Mouse (Mus musculus): ENCODE results near the gene Hnrnph1. TPM values are rescaled to one million over a fixed set of nuclear protein-coding genes. Genes with fewer than 3 reads are reported as not detected.
A peak's percentile ranks its signal among the peaks of the same experiment; 100 is the strongest.

Hnrnph1 gene
- polyA plus RNA-seq (2012; ENCODE audit: insufficient read depth, insufficient read length, missing spikeins), result 293 and 335 TPM in 2 replicates

DNA sequence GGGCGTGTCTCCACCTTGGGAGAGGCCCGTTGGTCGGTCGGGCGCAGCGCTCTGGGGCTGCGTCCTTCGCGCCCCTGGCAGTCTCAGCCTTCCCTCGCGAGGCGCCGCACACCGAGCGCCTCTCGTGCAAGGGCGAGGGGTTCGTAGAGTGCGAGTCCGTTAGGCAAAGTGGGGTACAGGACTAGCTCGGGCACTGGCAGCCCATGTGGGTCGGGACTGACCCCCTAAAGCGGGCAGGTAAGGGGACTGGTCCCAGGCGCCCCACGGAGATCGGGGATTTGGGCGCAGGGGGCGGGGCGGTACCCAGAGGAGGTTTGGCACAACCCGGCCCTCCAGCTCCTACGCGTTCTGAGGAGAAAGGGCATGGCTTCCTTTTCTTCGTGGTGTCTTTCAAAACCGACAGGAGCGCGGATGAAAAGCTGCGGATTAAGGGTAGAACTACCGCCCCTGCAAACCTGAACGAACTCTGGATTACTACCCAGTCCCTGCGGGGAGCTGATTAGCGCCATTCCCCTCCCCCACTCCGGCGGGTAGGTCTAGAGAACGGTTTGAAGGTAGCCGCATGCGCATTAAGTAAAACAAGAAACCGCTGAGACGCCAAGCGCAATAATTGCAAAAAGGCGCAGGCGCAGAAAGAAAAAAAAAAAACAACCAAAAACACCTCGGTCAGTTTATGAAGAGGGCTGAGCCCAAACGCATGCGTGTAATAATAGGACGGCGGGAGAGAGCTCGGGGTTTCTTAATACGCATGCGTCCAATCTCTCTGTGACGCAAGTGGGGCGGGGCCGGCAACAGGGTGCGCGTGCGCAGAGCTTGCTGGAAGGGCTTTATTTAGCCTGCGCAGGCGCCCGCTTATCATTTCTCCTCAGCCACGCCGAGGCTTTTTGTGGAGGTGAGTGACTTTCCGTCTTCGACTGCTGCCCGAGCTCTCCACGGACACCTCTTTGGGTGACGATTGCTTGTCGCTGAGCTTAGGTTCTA lies at the start of gene Hnrnph1:
TSS of gene Hnrnph1 (plus strand) at position 80 of the 981 bp plus-strand sequence.
- Histone ChIP-seq H3K27ac (ENCODE audit: insufficient read depth, low read depth, low read length) (peak within 1 kb of the TSS; percentile 99), H3K4me1 (ENCODE audit: control insufficient read depth, insufficient read depth, low read length) (peaks cover 16% of the 10 kb centered on the region), H3K4me3 (ENCODE audit: insufficient read depth, low read length) (peak within 1 kb of the TSS; percentile 98)
- TF ChIP-seq CTCF (IDR thresholded peaks at IDR 0.05; ENCODE audit: low read depth, low read length) (no peak), POLR2A (IDR thresholded peaks at IDR 0.05; ENCODE audit: borderline replicate concordance, low read depth, low read length) (peak; percentile 90)

DNA sequence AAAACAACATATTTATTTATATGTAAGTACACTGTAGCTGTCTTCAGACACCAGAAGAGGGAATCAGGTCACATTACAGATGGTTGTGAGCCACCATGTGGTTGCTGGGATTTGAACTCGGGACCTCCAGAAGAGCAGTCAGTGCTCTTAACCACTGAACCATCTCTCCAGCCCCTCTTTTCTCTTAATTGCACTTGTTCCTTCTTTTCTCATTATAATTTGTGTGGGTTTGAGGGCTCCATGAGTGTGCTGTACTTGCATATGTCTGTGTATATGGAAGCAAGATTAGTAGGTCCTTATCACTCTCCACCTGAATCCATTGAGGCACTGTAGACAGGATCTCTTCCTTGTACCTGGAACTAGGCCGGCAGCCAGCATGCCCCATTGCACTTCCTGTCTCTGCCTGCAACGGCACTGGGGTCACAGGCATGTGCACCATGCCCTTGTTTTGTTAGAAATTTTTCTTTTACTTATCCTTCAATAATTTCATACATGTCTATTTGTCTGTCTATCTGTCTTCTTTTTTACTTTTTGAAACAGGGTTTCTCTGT lies 48.6 kb upstream of the Hnrnph1 start:
- no peak overlapping the region for H3K4me3 ChIP-seq (ENCODE audit: insufficient read depth, low read length)
- H3K27ac ChIP-seq (ENCODE audit: insufficient read depth, low read depth, low read length), result no peak overlapping the region
- H3K4me1 ChIP-seq (ENCODE audit: control insufficient read depth, insufficient read depth, low read length), result peaks cover 13% of the 10 kb centered on the region
- TF ChIP-seq POLR2A (IDR thresholded peaks at IDR 0.05; ENCODE audit: borderline replicate concordance, low read depth, low read length), result no peak
- TF ChIP-seq CTCF (IDR thresholded peaks at IDR 0.05; ENCODE audit: low read depth, low read length), result no peak

DNA sequence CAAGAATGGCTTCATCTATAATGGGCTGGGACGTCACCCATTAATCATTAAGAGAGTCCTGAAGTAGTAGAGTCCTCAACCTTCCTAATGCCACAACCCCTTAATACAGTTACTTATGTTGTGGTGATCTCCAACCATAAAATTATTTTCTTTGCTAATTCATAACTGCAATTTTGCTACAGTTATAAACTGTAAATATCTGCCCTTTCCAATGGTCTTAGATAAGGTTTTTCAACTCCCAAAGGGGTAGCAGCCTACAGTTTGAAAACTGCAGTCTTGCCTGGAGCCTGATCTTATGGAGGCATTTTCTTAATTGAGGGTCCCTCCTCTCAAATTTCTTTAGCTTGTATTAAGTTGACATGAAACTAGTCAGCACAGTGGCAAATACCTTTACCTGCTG lies 47.4 kb upstream of the Hnrnph1 start:
- TF ChIP-seq POLR2A (IDR thresholded peaks at IDR 0.05; ENCODE audit: borderline replicate concordance, low read depth, low read length), result no peak
- TF ChIP-seq CTCF (IDR thresholded peaks at IDR 0.05; ENCODE audit: low read depth, low read length), result no peak
- Histone ChIP-seq H3K27ac (ENCODE audit: insufficient read depth, low read depth, low read length) (no peak overlapping the region), H3K4me3 (ENCODE audit: insufficient read depth, low read length) (no peak overlapping the region), H3K4me1 (ENCODE audit: control insufficient read depth, insufficient read depth, low read length) (peaks cover 11% of the 10 kb centered on the region)

DNA sequence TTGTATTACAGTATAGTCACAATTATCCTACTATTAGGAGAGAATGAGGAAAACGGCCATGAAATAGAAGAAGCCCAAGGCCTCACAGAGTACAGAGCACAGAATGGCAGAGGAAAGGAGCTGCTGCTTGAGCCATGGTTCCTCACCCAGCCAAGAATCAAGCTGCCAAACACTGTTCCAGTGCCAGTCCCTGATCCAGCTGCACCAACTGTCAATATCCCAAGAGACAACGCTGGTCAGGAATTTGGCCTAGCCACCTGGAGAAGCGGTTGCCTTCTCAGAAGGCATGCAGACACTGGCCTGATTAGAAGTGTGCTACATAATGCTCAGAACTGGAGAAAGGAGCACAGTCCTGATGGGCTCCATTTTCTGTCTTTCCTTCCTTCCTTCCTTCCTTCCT lies 43.6 kb upstream of the Hnrnph1 start:
- Histone ChIP-seq H3K4me1 (ENCODE audit: control insufficient read depth, insufficient read depth, low read length) (peaks cover 8% of the 10 kb centered on the region), H3K27ac (ENCODE audit: insufficient read depth, low read depth, low read length) (no peak overlapping the region)
- TF ChIP-seq POLR2A (IDR thresholded peaks at IDR 0.05; ENCODE audit: borderline replicate concordance, low read depth, low read length), result no peak
- TF ChIP-seq CTCF (IDR thresholded peaks at IDR 0.05; ENCODE audit: low read depth, low read length), result no peak

DNA sequence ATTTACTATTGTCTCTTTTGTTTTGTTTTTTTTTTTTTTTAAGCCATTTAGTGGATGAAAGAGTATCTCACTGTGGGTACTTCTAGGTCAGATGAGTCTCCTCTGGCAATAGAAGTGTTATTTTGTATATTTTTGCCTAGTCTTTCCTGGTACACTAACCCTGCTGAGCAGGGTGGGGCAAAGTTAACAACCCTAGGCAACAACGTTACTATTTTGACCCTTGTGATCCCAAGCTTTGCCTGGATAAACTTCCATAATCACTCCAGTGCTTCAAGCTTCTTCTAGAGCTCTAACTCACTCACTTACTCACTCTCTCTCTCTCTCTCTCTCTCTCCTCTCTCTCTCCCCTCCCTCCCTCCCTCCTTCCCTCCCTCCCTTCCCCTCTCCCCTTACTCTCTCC lies 40.7 kb upstream of the Hnrnph1 start:
- no peak overlapping the region for H3K4me3 ChIP-seq (ENCODE audit: insufficient read depth, low read length)
- no peak for TF ChIP-seq CTCF (IDR thresholded peaks at IDR 0.05; ENCODE audit: low read depth, low read length)
- TF ChIP-seq POLR2A (IDR thresholded peaks at IDR 0.05; ENCODE audit: borderline replicate concordance, low read depth, low read length), result no peak
- H3K4me1 ChIP-seq (ENCODE audit: control insufficient read depth, insufficient read depth, low read length), result no peaks in the 10 kb centered on the region
- H3K27ac ChIP-seq (ENCODE audit: insufficient read depth, low read depth, low read length), result no peak overlapping the region

More for the DNA sequence above, 43.6 kb upstream of the Hnrnph1 start:
- H3K4me3 ChIP-seq (ENCODE audit: insufficient read depth, low read length), result no peak overlapping the region

DNA sequence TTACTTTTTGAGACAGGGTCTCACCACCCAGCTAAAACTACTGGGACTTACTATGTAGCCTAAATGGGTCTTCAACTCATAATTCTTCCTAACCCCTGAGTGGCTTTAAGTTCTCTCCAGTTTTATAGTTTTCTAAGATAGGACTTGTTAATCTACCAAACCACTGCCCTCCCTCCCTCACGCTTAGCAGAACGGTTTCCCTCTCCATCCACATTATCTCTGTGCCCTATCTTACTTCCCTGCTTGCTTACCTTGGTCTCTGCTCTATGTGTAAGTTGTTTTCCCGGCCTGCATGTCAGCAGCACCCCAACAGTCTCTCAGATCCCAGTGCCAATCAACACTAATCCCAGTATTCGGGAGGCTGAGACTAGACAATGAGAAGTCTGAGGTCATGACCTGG lies 39.9 kb upstream of the Hnrnph1 start:
- H3K27ac ChIP-seq (ENCODE audit: insufficient read depth, low read depth, low read length), result no peak overlapping the region
- no peak overlapping the region for H3K4me3 ChIP-seq (ENCODE audit: insufficient read depth, low read length)
- H3K4me1 ChIP-seq (ENCODE audit: control insufficient read depth, insufficient read depth, low read length), result no peaks in the 10 kb centered on the region
- no peak for TF ChIP-seq POLR2A (IDR thresholded peaks at IDR 0.05; ENCODE audit: borderline replicate concordance, low read depth, low read length)

DNA sequence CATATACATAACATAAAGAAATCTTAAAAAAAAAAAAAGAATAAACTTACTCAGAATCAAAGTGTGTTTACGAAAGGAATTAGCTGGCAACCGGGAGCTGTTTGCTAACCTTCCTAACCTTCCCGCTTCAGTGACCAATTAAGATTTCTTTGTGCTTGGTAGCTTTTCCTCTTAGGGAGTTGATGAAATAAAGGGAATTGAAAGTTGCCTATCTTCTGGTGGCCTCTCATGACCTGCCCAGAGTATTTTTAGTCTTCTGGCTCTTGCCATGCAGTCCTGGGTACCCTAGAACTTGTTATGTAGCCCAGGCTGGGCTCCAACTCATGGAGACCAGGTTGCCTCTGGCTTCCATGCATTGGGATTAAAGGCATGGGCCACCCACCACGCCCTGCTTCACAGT lies 31.3 kb upstream of the Hnrnph1 start:
- H3K4me1 ChIP-seq (ENCODE audit: control insufficient read depth, insufficient read depth, low read length), result peaks cover 18% of the 10 kb centered on the region
- H3K27ac ChIP-seq (ENCODE audit: insufficient read depth, low read depth, low read length), result 0 out of 2 replicates have a peak overlapping the region, but pooled peaks have one; percentile 5
- no peak overlapping the region for H3K4me3 ChIP-seq (ENCODE audit: insufficient read depth, low read length)
- TF ChIP-seq POLR2A (IDR thresholded peaks at IDR 0.05; ENCODE audit: borderline replicate concordance, low read depth, low read length) (no peak), CTCF (IDR thresholded peaks at IDR 0.05; ENCODE audit: low read depth, low read length) (no peak)

DNA sequence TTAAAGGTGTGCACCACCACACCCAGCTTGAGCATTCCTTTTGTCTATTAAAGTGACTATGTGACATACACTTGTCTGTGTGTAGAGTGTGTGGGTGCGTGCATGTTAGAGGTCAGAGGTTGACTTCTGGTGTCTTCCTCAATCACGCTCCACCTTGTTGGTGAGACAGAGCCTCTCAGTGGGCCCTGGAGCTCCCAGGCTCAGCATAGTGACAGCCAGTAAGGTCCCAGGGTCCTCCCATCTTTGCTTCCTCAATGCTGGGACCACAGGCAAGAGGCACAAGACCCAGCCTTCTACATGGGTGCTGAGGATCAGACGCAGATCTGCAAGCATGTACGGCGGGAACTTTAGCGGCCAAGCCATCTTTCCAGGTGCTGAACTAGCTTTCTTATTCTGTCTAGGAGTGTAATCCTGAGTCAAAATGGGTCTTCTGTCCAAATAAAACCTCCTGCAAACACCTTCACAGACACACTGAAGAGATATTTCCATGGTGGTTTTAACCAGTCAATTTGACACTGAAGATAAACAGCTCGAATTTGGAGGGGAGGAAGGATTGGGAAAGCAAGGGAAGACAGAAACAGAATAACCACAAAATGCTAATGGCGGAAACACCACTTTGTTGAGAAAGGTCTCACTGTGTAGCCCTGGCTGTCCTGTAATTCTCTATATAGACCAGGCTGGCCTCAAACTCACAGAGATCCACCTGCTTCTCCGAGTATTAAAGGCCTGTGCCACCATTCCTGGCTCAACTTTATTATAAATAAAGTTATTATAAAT lies 30.3 kb upstream of the Hnrnph1 start:
- H3K4me1 ChIP-seq (ENCODE audit: control insufficient read depth, insufficient read depth, low read length), result peaks cover 18% of the 10 kb centered on the region
- no peak for TF ChIP-seq CTCF (IDR thresholded peaks at IDR 0.05; ENCODE audit: low read depth, low read length)
- H3K27ac ChIP-seq (ENCODE audit: insufficient read depth, low read depth, low read length), result no peak overlapping the region
- H3K4me3 ChIP-seq (ENCODE audit: insufficient read depth, low read length), result no peak overlapping the region

DNA sequence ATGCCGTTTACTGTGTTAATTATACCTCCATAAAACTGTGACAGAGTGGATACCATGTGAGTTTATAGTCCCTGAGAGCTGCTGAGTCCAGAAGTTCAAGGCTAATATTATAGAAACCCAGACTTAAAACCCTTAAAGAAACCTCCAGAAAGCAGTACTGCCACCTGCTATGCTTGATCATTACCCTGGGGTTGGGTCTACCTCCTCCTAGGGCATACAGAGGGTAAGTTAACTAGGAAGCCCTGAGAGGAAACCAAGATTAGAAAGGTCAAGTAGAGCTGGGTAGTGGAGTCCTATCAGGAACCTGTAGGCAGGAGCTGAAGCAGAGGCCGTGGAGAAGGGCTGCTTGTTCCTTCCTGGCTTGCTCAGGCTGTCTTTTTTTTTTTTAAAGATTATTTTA lies 24.6 kb upstream of the Hnrnph1 start:
- H3K27ac ChIP-seq (ENCODE audit: insufficient read depth, low read depth, low read length), result no peak overlapping the region
- peaks cover 7% of the 10 kb centered on the region for H3K4me1 ChIP-seq (ENCODE audit: control insufficient read depth, insufficient read depth, low read length)
- H3K4me3 ChIP-seq (ENCODE audit: insufficient read depth, low read length), result no peak overlapping the region
- TF ChIP-seq CTCF (IDR thresholded peaks at IDR 0.05; ENCODE audit: low read depth, low read length) (no peak), POLR2A (IDR thresholded peaks at IDR 0.05; ENCODE audit: borderline replicate concordance, low read depth, low read length) (no peak)

Data from bone marrow macrophage, adult 2 months (primary cell).